In the genomic region with DNA sequence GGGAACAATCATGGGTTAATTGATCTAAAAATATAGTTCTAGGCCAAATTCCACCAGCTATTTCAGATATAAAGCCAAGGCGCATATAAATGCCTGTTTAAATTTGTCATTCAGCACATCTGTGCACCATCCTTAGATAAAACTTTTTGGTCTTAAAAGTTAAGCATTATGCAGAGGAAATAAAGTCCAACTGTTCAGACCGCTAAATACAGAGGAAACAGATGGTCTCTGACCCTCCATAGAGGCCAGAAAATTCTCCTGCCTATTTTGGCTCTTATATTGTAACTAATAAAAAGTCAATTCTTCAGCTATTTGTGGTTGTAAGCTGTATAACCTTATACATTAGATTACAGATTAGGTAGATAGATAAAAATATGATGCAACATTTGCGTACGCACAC, we compare ENCODE assay signal across 20 mouse cellular contexts.
"Had no signal": no experiment of that assay in that cellular context is flagged by ENCODE, and none has a peak within 500 bp of the region (broad histone marks: within the 10 kb centered on the region; RNA-seq: fewer than 3 reads in every experiment).

No protein-coding gene starts in this region.

- H3K9ac ChIP-seq: liver, postnatal 0 days; lung, embryonic 15.5 days; midbrain, embryonic 13.5 days; midbrain, embryonic 15.5 days; neural tube, embryonic 12.5 days had no signal

- ATAC-seq: liver, postnatal 0 days; lung, postnatal 0 days; midbrain, embryonic 13.5 days; midbrain, embryonic 15.5 days had no signal

- H3K9me3 ChIP-seq: lung, embryonic 15.5 days; midbrain, embryonic 13.5 days; midbrain, embryonic 15.5 days; neural tube, embryonic 12.5 days had no signal

- H3K4me2 ChIP-seq: lung, embryonic 15.5 days; midbrain, embryonic 11.5 days; midbrain, embryonic 13.5 days; midbrain, embryonic 15.5 days; neural tube, embryonic 12.5 days had no signal

- H3K27ac ChIP-seq: lung, embryonic 15.5 days; macrophage; midbrain, embryonic 13.5 days; midbrain, embryonic 15.5 days; neural tube, embryonic 12.5 days had no signal

- H3K36me3 ChIP-seq: lung, embryonic 15.5 days; midbrain, embryonic 13.5 days; midbrain, embryonic 15.5 days; neural tube, embryonic 12.5 days had no signal

- H3K4me3 ChIP-seq: lung, embryonic 15.5 days; megakaryocyte, embryonic 14.5 days; midbrain, embryonic 13.5 days; midbrain, embryonic 15.5 days; neural tube, embryonic 12.5 days had no signal

- DNase-seq: liver, postnatal 0 days; lung, adult 2 months; lung, postnatal 14 days; lung, postnatal 36 days; retina, postnatal 1 day; right cerebral cortex, adult 18-20 months; right cerebral cortex, postnatal 25 days; right cerebral cortex, postnatal 4 days; spleen, adult 18-20 months; thymus, adult 18-20 months; thymus, postnatal 14 days; thymus, postnatal 36 days had no signal

- H3K4me1 ChIP-seq: lung, embryonic 15.5 days; midbrain, embryonic 13.5 days; midbrain, embryonic 15.5 days; neural tube, embryonic 12.5 days had no signal

- H3K27me3 ChIP-seq: lung, embryonic 15.5 days; megakaryocyte, embryonic 14.5 days; midbrain, embryonic 13.5 days; midbrain, embryonic 15.5 days; neural tube, embryonic 12.5 days had no signal
